Mouse (Mus musculus): Measurements from ENCODE around the gene Ddx51. TPM values are rescaled to one million over a fixed set of nuclear protein-coding genes. Genes with fewer than 3 reads are reported as not detected.

Gene Ddx51
- total and polyA plus RNA-seq, 2 experiments from 2014 or later: 9.4 to 11.8 TPM

DNA sequence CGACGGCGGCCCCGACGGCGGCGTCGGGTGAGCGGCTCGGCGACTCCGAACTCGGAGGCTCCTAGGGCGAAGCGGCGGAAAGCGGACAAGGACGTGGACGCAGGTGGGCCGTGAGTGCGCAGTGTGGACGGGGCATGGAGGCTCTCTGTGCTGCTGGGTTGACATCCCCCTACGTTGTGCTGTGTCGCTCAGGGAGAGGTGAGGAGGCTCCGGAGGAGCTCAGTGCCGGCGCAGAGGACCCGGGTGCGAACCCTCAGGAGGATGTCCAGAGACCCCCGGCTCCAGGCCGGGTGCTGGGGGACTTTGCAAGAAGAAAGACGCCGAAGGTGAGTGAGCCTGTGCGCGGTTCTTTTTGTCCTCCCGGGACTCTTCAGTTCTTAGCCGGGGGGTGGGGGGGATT is 435 bp downstream of the Ddx51 start:
- no peak for TF ChIP-seq CTCF (IDR thresholded peaks at IDR 0.05; ENCODE audit: low read depth)

GRCm38 (mm10) chr5:110659682-110660081 is 6.4 kb downstream of the Ddx51 start:
- no peak overlapping the region for H3K27ac ChIP-seq
- no peak overlapping the region for H3K4me3 ChIP-seq (ENCODE audit: low read length)
- no peak overlapping the region for H3K4me2 ChIP-seq (ENCODE audit: low read depth, low read length)
- no peaks in the 10 kb centered on the region for H3K27me3 ChIP-seq (ENCODE audit: insufficient read depth, low read length)
- H3K36me3 ChIP-seq (ENCODE audit: insufficient read depth, low read length): peaks cover 71% of the 10 kb centered on the region
- H3K9ac ChIP-seq (replicated peaks; ENCODE audit: low read length): no peak overlapping the region
- no peaks in the 10 kb centered on the region for H3K9me3 ChIP-seq (ENCODE audit: low read length)
- H3K4me1 ChIP-seq (ENCODE audit: insufficient read depth, low read length): no peaks in the 10 kb centered on the region
- ATAC-seq (no peak), DNase-seq (ENCODE audit: low spot score) (no peak)
- no peak for TF ChIP-seq CTCF (IDR thresholded peaks at IDR 0.05; ENCODE audit: low read depth)

More for the DNA sequence above, 435 bp downstream of the Ddx51 start:
- H3K27me3 ChIP-seq (ENCODE audit: insufficient read depth, low read length): no peaks in the 10 kb centered on the region
- WGBS: under 1% methylated on average over 36 of the region's 37 CpGs
- no peaks in the 10 kb centered on the region for H3K9me3 ChIP-seq (ENCODE audit: low read length)
- peak overlapping the region; percentile 98 for H3K4me3 ChIP-seq (ENCODE audit: low read length)
- H3K36me3 ChIP-seq (ENCODE audit: insufficient read depth, low read length): peaks cover 64% of the 10 kb centered on the region
- ATAC-seq (peak; percentile 60), DNase-seq (ENCODE audit: low spot score) (no peak)
- H3K9ac ChIP-seq (replicated peaks; ENCODE audit: low read length): peak overlapping the region; percentile 83
- peaks cover 12% of the 10 kb centered on the region for H3K4me1 ChIP-seq (ENCODE audit: insufficient read depth, low read length)
- peak overlapping the region; percentile 51 for H3K27ac ChIP-seq
- peak overlapping the region; percentile 97 for H3K4me2 ChIP-seq (ENCODE audit: low read depth, low read length)

DNA sequence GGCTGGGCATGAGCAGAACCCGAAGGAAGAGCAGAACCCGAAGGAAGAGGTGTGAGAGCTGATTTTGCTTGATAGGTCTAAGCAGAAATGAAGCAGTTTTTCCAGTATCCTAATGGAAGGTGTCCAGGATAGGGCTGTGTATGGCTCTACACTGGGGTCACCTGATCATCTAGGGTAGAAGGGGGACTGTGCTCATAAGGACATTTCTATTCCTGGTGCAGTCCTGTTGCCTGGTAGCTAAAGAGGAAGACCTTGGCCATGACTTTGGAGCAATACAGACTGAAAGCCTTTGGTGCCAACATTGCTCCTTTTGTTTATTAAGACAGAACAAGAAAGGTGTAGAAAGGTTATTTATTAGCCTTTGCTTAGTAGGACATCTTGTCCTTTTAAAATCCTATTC is 10.8 kb downstream of the Ddx51 start:
- Histone ChIP-seq H3K27ac (no peak overlapping the region), H3K9ac (replicated peaks; ENCODE audit: low read length) (no peak overlapping the region), H3K9me3 (ENCODE audit: low read length) (no peaks in the 10 kb centered on the region), H3K36me3 (ENCODE audit: insufficient read depth, low read length) (peaks cover 68% of the 10 kb centered on the region), H3K4me1 (ENCODE audit: insufficient read depth, low read length) (no peaks in the 10 kb centered on the region), H3K4me3 (ENCODE audit: low read length) (no peak overlapping the region), H3K4me2 (ENCODE audit: low read depth, low read length) (no peak overlapping the region), H3K27me3 (ENCODE audit: insufficient read depth, low read length) (no peaks in the 10 kb centered on the region)
- WGBS: 96% methylated on average over 2 of the region's 2 CpGs
- no peak for DNase-seq (ENCODE audit: low spot score)
- no peak for ATAC-seq
- TF ChIP-seq CTCF (IDR thresholded peaks at IDR 0.05; ENCODE audit: low read depth): no peak

DNA sequence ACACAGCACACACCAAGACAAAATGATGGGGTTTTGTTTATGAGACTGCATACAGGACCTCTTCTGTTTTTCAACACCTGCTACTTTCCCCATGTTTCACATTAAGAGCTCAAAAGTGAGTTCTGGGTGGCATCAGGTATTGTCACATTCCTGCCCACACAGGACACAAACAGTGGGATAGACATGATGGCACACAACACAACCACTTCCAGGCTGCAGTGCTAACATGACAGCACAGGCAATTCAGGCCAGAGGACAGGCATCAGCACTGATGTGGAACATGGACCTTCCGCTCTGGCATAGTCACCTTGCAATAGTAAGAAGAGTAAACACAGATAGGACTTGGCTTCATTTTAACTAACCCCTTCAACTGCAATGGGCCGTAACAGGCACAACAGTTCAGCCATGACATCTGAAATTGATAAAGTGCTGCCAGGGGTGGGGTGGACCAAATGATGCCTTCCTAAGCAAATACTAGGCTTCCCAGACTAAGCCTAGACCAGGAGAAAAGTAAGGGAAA is 11.6 kb downstream of the Ddx51 start:
- DNase-seq (ENCODE audit: low spot score): no peak
- Histone ChIP-seq H3K4me3 (ENCODE audit: low read length) (no peak overlapping the region), H3K9ac (replicated peaks; ENCODE audit: low read length) (no peak overlapping the region), H3K27ac (no peak overlapping the region), H3K4me2 (ENCODE audit: low read depth, low read length) (no peak overlapping the region), H3K27me3 (ENCODE audit: insufficient read depth, low read length) (no peaks in the 10 kb centered on the region), H3K36me3 (ENCODE audit: insufficient read depth, low read length) (peaks cover 71% of the 10 kb centered on the region), H3K9me3 (ENCODE audit: low read length) (no peaks in the 10 kb centered on the region), H3K4me1 (ENCODE audit: insufficient read depth, low read length) (no peaks in the 10 kb centered on the region)
- no peak for ATAC-seq
- WGBS: 96% methylated on average over 2 of the region's 2 CpGs
- TF ChIP-seq CTCF (IDR thresholded peaks at IDR 0.05; ENCODE audit: low read depth): no peak

DNA sequence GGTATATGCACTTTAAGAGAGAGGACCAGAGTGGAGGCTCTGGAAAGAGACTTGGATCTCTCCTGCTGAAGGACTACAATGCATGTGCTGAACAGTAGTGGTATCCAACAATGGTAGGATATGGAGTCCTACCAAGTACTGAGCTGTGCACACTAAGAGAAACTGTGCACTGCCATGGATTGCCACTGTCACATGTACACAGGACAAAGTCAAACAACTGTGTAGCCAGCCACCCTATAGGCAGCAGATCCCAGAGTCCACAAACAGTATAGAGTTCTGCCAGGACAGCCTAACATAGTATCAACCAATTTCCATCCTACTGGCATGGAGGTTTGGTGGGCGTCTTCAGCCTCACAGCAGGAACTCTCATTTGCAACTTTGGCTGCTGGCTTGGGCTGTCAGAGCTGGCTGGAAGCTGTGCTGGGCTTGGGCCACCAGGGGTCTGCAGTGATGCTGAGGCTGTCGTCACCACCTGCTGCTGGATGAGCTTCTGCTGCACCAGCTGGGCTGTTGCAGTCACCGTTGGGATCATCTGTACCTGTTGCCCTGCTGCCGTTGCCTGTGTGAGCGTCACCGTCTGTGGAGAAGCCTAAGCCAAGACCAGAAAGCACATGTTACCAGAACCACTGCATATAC is 12.4 kb downstream of the Ddx51 start:
- peak; percentile 9 for DNase-seq (ENCODE audit: low spot score)
- no peaks in the 10 kb centered on the region for H3K9me3 ChIP-seq (ENCODE audit: low read length)
- no peak overlapping the region for H3K27ac ChIP-seq
- peak; percentile 23; the same call in 1 of the 2 replicates for TF ChIP-seq CTCF (IDR thresholded peaks at IDR 0.05; ENCODE audit: low read depth)
- peak; percentile 51; the same call in 1 of the 2 replicates for ATAC-seq
- H3K27me3 ChIP-seq (ENCODE audit: insufficient read depth, low read length): no peaks in the 10 kb centered on the region
- no peaks in the 10 kb centered on the region for H3K4me1 ChIP-seq (ENCODE audit: insufficient read depth, low read length)
- H3K4me3 ChIP-seq (ENCODE audit: low read length): no peak overlapping the region
- no peak overlapping the region for H3K9ac ChIP-seq (replicated peaks; ENCODE audit: low read length)
- no peak overlapping the region for H3K4me2 ChIP-seq (ENCODE audit: low read depth, low read length)
- 52% methylated on average over 6 of the region's 6 CpGs for WGBS
- peaks cover 71% of the 10 kb centered on the region for H3K36me3 ChIP-seq (ENCODE audit: insufficient read depth, low read length)

- no peak for DNase-seq (ENCODE audit: low spot score)
- Histone ChIP-seq H3K4me2 (ENCODE audit: low read depth, low read length) (no peak overlapping the region), H3K4me3 (ENCODE audit: low read length) (no peak overlapping the region), H3K36me3 (ENCODE audit: insufficient read depth, low read length) (peaks cover 81% of the 10 kb centered on the region), H3K9me3 (ENCODE audit: low read length) (no peaks in the 10 kb centered on the region), H3K27ac (no peak overlapping the region), H3K4me1 (ENCODE audit: insufficient read depth, low read length) (no peaks in the 10 kb centered on the region), H3K27me3 (ENCODE audit: insufficient read depth, low read length) (no peaks in the 10 kb centered on the region), H3K9ac (replicated peaks; ENCODE audit: low read length) (no peak overlapping the region)
- WGBS: 90% methylated on average over 8 of the region's 8 CpGs
- no peak for TF ChIP-seq CTCF (IDR thresholded peaks at IDR 0.05; ENCODE audit: low read depth)
- ATAC-seq: no peak
Measured at GRCm38 (mm10) chr5:110682041-110682440, 28.8 kb downstream of the Ddx51 start.

- Histone ChIP-seq H3K36me3 (ENCODE audit: insufficient read depth, low read length) (peaks cover 83% of the 10 kb centered on the region), H3K9me3 (ENCODE audit: low read length) (no peaks in the 10 kb centered on the region), H3K4me1 (ENCODE audit: insufficient read depth, low read length) (no peaks in the 10 kb centered on the region), H3K9ac (replicated peaks; ENCODE audit: low read length) (no peak overlapping the region), H3K4me3 (ENCODE audit: low read length) (no peak overlapping the region), H3K27ac (no peak overlapping the region), H3K4me2 (ENCODE audit: low read depth, low read length) (no peak overlapping the region), H3K27me3 (ENCODE audit: insufficient read depth, low read length) (no peaks in the 10 kb centered on the region)
- DNase-seq (ENCODE audit: low spot score) (no peak), ATAC-seq (no peak)
- TF ChIP-seq CTCF (IDR thresholded peaks at IDR 0.05; ENCODE audit: low read depth): no peak
- 90% methylated on average over 4 of the region's 4 CpGs for WGBS
Measured at GRCm38 (mm10) chr5:110698617-110699016, 45.4 kb downstream of the Ddx51 start.
